Mouse (Mus musculus): ENCODE data around the gene Mapk11.

DNA sequence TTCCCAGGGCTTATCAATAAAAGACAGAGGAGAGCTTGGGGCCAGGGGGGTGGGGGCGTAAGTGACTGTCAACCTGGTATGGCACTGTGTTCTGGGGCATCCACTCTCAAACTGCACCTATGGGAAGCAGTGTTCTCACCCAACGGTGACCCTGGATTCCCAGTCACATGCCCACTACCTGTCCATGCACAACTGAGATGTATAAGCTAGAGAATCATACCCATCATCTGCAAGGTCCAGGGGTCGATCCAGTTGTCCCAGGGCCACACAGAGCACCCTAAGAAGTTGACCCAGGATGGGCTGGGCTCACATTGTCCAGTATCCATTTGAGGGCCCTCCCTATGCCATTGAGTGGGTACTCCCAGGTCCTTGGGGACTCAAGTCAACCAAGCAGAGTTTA is 25.1 kb downstream of the Mapk11 start:
- TF ChIP-seq CTCF (IDR thresholded peaks at IDR 0.05; ENCODE audit: extremely low read depth, insufficient read length, insufficient replicate concordance, low read depth, low read length) (no peak), POLR2A (IDR thresholded peaks at IDR 0.05; ENCODE audit: low read depth, low read length) (no peak)

Measured in small intestine, adult 2 months (tissue).